Mouse (Mus musculus) hindbrain, postnatal 0 days (tissue): ENCODE results near the gene Hdac4. TPM values are rescaled to one million over a fixed set of nuclear protein-coding genes. Genes with fewer than 3 reads are reported as not detected.

Source experiments
- ATAC-seq: fragments of 200-750 bp; cut with Nextera tagmentation; 2 replicates; pipeline ENCODE4 v1.8.0; 2017; ENCODE audit warnings: mild to moderate bottlenecking, moderate TSS enrichment, moderate library complexity
- DNase-seq: peaks from one replicate; pipeline ENCODE4 v3.0.0-alpha.2; 2015; ENCODE audit warnings: low spot score
- H3K27ac ChIP-seq: fragments of 300-500 bp; sonication (generic); 2 replicates; pipeline ENCODE4 v1.5.1; 2014; ENCODE audit warnings: mild to moderate bottlenecking
- H3K27me3 ChIP-seq: fragments of 300-500 bp; sonication (generic); 2 replicates; pipeline ENCODE4 v1.6.1; 2014; ENCODE audit warnings: low read length, mixed read lengths; ENCODE audit not compliant: insufficient read depth
- H3K36me3 ChIP-seq: fragments of 300-500 bp; sonication (generic); 2 replicates; pipeline ENCODE4 v1.6.1; 2014; ENCODE audit warnings: low read length, mixed read lengths; ENCODE audit not compliant: insufficient read depth
- H3K4me1 ChIP-seq: fragments of 300-500 bp; sonication (generic); 2 replicates; pipeline ENCODE4 v1.6.1; 2014; ENCODE audit warnings: antibody characterized with exemption, low read length, mixed read lengths; ENCODE audit not compliant: insufficient read depth
- H3K4me2 ChIP-seq: fragments of 300-500 bp; sonication (generic); 2 replicates; pipeline ENCODE4 v1.6.1; 2014; ENCODE audit warnings: low read depth, mild to moderate bottlenecking, low read length, moderate library complexity, mixed read lengths
- H3K4me3 ChIP-seq: fragments of 300-500 bp; sonication (generic); 2 replicates; pipeline ENCODE4 v1.5.1; 2014; ENCODE audit warnings: low read length
- H3K9ac ChIP-seq: fragments of 300-500 bp; sonication (generic); replicated peaks from 2 replicates; pipeline ENCODE4 v1.6.1; 2014; ENCODE audit warnings: mild to moderate bottlenecking, low read length, moderate library complexity, mixed read lengths
- H3K9me3 ChIP-seq: fragments of 300-500 bp; sonication (generic); 2 replicates; pipeline ENCODE4 v1.6.1; 2016; ENCODE audit warnings: low read length, mixed read lengths
- CTCF ChIP-seq: IDR thresholded peaks from 2 replicates; pipeline ENCODE4 v1.5.1; 2016; ENCODE audit warnings: antibody characterized with exemption, control low read depth, low read depth
- WGBS: fragments of 180-500 bp; shearing (Covaris S2); extraction: QIAGEN DNeasy Blood & Tissue Kit; methylation state at CpG from one replicate; pipeline ENCODE4 v1.1.7; 2014; 5-methylcytosine and 5-hydroxymethylcytosine counted together
- polyA plus RNA-seq: library from polyadenylated mRNA; unstranded; fragments of >200 nt; fragmentation: Nextera tagmentation; extraction: Ambion mirVana; gene quantifications from 2 replicates; pipeline ENCODE4 v1.2.1, GENCODE M21; 2015
- total RNA-seq: library from RNA; depleted of rRNA; stranded (reverse); fragments of >200 nt; gene quantifications from 2 replicates; pipeline ENCODE4 v1.2.3, GENCODE M21; 2014

Gene Hdac4
- total and polyA plus RNA-seq, 2 experiments from 2014 or later, result 20.2 to 67.9 TPM

GRCm38 (mm10) chr1:92117597-92117996 lies 77.9 kb downstream of the Hdac4 start:
- WGBS, result 92% methylated on average over 5 of the region's 5 CpGs
- Histone ChIP-seq H3K9me3 (no peaks in the 10 kb centered on the region), H3K4me3 (no peak overlapping the region), H3K27me3 (no peaks in the 10 kb centered on the region), H3K36me3 (no peaks in the 10 kb centered on the region), H3K27ac (no peak overlapping the region), H3K9ac (no peak overlapping the region), H3K4me1 (no peaks in the 10 kb centered on the region), H3K4me2 (no peak overlapping the region)
- DNase-seq, result no peak
- no peak for TF ChIP-seq CTCF
- no peak for ATAC-seq

- Histone ChIP-seq H3K36me3 (no peaks in the 10 kb centered on the region), H3K27me3 (no peaks in the 10 kb centered on the region), H3K9me3 (no peaks in the 10 kb centered on the region), H3K4me1 (peaks cover 4% of the 10 kb centered on the region), H3K4me3 (no peak overlapping the region), H3K9ac (no peak overlapping the region), H3K27ac (no peak overlapping the region), H3K4me2 (no peak overlapping the region)
- WGBS, result 63% methylated on average over 4 of the region's 4 CpGs
- TF ChIP-seq CTCF, result peak; percentile 15; the same call in 1 of the 2 replicates
- DNase-seq (no peak), ATAC-seq (no peak)
Measured at GRCm38 (mm10) chr1:92116169-92116568, 79.3 kb downstream of the Hdac4 start.

- ATAC-seq, result no peak
- H3K4me3 ChIP-seq, result no peak overlapping the region
- H3K27ac ChIP-seq, result no peak overlapping the region
- no peaks in the 10 kb centered on the region for H3K9me3 ChIP-seq
- no peak overlapping the region for H3K9ac ChIP-seq
- H3K36me3 ChIP-seq, result no peaks in the 10 kb centered on the region
- H3K27me3 ChIP-seq, result no peaks in the 10 kb centered on the region
- peaks cover 13% of the 10 kb centered on the region for H3K4me1 ChIP-seq
- 91% methylated on average over 3 of the region's 3 CpGs for WGBS
- no peak for TF ChIP-seq CTCF
- no peak overlapping the region for H3K4me2 ChIP-seq
- DNase-seq, result no peak
Measured at GRCm38 (mm10) chr1:92114091-92114490, 81.4 kb downstream of the Hdac4 start.

- Histone ChIP-seq H3K4me2 (no peak overlapping the region), H3K27me3 (no peaks in the 10 kb centered on the region), H3K9ac (no peak overlapping the region), H3K4me1 (peaks cover 14% of the 10 kb centered on the region), H3K9me3 (no peaks in the 10 kb centered on the region), H3K36me3 (no peaks in the 10 kb centered on the region), H3K27ac (no peak overlapping the region), H3K4me3 (no peak overlapping the region)
- ATAC-seq (no peak), DNase-seq (no peak)
- TF ChIP-seq CTCF, result no peak
- WGBS, result 73% methylated on average over 6 of the region's 6 CpGs
Measured at GRCm38 (mm10) chr1:92113243-92114009, 82.1 kb downstream of the Hdac4 start.

GRCm38 (mm10) chr1:92112591-92112990 lies 82.9 kb downstream of the Hdac4 start:
- WGBS, result 90% methylated on average over 5 of the region's 5 CpGs
- Histone ChIP-seq H3K27me3 (no peaks in the 10 kb centered on the region), H3K9ac (no peak overlapping the region), H3K4me1 (peaks cover 14% of the 10 kb centered on the region), H3K27ac (no peak overlapping the region), H3K36me3 (no peaks in the 10 kb centered on the region), H3K4me2 (no peak overlapping the region), H3K9me3 (no peaks in the 10 kb centered on the region), H3K4me3 (no peak overlapping the region)
- ATAC-seq, result no peak
- DNase-seq, result no peak
- TF ChIP-seq CTCF, result no peak

- H3K27ac ChIP-seq, result no peak overlapping the region
- no peak overlapping the region for H3K4me3 ChIP-seq
- H3K9ac ChIP-seq, result no peak overlapping the region
- peaks cover 14% of the 10 kb centered on the region for H3K4me1 ChIP-seq
- no peaks in the 10 kb centered on the region for H3K36me3 ChIP-seq
- H3K4me2 ChIP-seq, result no peak overlapping the region
- ATAC-seq, result no peak
- H3K27me3 ChIP-seq, result no peaks in the 10 kb centered on the region
- no peak for DNase-seq
- TF ChIP-seq CTCF, result no peak
- no peaks in the 10 kb centered on the region for H3K9me3 ChIP-seq
- WGBS, result 47% methylated on average over 2 of the region's 2 CpGs
Measured at GRCm38 (mm10) chr1:92111551-92111950, 83.9 kb downstream of the Hdac4 start.

GRCm38 (mm10) chr1:92111026-92111425 lies 84.5 kb downstream of the Hdac4 start:
- H3K4me1 ChIP-seq, result peaks cover 14% of the 10 kb centered on the region
- DNase-seq, result no peak
- no peaks in the 10 kb centered on the region for H3K27me3 ChIP-seq
- WGBS, result 86% methylated on average over 1 of the region's 1 CpGs
- no peak overlapping the region for H3K27ac ChIP-seq
- no peak for TF ChIP-seq CTCF
- no peaks in the 10 kb centered on the region for H3K9me3 ChIP-seq
- H3K36me3 ChIP-seq, result no peaks in the 10 kb centered on the region
- ATAC-seq, result no peak
- no peak overlapping the region for H3K9ac ChIP-seq
- no peak overlapping the region for H3K4me3 ChIP-seq
- no peak overlapping the region for H3K4me2 ChIP-seq
